Mouse (Mus musculus): Measurements from ENCODE around the gene Kin.

The Kin gene

DNA sequence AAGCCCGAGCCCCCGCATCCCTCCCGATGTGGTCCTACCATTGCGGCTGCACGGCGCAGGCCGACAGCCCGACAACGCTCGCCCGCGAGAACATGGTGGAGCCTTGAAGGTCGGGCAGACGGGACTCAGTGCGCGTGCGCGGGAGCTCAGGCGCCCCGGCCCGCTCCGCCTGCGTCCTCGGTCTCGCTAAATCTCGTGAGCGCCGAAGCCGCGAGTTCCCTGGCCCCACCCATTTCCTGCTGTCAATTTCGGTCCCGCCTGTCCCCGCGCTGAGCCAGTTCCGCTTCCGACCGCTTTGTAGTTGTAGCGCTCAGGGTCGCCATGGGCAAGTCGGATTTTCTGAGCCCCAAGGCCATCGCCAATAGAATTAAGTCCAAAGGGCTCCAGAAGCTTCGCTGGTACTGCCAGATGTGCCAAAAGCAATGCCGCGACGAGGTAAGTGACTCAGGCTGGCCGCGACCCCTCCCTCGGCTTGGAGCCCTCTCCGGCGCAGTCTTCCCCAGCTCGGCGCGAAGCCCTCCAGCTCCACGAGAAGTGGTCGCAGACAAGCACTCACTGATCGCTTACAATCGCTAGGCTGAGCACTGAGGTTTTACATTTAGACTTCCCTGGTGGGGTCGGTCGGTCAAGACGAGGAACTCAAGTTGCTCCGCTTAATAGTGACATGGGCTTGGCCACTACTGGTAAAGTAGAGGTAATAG lies at the start of gene Kin, which contains the start of gene Atp5c1:
Kin (plus strand) TSS at position 284 of the 701 bp plus-strand sequence.
Atp5c1 (minus strand) TSS at position 201 of the 701 bp plus-strand sequence.
- peak; percentile 95 for DNase-seq

- DNase-seq, result no peak
These were observed 46.7 kb upstream of the Kin start for GRCm38 (mm10) chr2:10033684-10034083.

DNA sequence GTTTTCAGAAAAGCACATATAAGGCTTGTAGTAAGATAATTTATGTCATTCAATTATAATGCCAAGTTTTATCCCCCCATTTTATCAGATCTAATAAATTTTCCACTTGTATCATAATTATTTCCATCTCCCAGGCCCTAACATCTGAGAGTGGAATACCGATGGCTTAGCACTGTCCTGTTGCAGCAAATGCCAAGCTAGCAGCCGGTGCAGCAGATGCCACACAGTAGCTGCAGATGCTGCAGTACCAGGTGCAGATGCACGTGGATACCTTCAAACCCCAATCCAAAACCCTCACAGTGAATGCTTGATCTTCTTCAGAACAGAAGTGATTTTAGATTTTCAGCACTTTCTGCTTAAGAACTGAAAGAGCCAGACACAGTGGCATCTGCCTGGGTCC lies 45.4 kb upstream of the Kin start:
- no peak for DNase-seq

GRCm38 (mm10) chr2:10047758-10048436 lies 32.5 kb upstream of the Kin start:
- peak; percentile 44 for DNase-seq

GRCm38 (mm10) chr2:10048461-10048860 lies 31.9 kb upstream of the Kin start, which contains the start of gene Taf3:
Gene Taf3 (minus strand): TSS chr2:10048596.
- peak; percentile 94 for DNase-seq

DNA sequence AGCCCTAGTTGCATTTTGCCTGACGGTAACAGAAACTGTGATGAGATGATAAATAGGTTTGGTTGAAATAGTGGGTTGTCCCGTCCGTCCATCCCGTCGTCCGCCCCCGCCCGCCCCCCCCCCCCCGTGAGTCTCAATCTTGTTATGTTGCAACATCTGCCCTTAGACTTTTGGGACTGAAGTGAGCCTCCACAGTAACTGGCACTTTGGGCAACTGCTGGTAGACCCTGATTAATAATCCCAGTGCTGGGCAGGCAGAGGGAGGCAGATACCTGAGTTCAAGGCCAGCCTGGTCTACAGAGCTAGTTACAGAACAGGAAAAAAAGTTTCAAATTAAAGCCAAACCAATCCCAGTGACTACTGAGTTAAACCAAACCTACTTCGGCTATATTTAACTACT lies 30.9 kb upstream of the Kin start:
- DNase-seq, result no peak

DNA sequence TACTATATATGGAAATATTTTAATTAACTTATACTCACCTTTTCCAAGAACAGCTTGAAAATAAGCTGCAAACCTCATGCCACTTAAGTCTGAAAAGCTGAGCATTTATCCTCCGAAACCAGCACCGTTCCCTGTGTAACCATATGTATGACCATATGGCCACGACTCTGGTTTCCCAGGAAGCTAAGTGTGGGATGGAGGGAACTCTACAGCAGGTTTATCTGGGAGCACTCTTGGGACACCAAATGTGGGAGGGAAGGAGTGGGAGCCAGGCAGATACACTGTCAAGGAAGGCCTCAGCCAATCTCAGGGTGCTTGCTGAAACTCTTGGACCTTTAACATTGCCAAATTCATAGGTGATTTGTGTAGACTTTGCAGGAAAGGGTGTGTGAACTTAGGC lies 29.5 kb upstream of the Kin start:
- no peak for DNase-seq

DNA sequence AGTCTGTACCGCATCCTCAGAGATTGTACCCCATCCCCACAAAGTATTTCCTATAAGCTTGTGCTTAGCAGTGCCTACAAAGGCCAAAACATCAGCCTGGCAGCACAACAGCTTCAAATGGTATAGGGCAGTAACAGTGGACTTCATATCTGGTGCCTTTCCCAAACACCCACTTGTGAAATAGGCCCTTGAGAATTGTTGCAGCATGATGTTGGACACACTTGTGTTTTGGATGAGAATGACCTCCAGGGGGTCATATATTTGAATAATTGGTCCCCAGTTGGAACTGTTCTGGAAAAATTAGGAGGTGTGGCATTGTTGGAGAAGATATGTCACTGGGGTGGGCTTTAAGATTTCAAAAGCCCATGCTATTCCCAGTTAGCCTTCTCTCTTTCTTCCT lies 28.4 kb upstream of the Kin start:
- no peak for DNase-seq

GRCm38 (mm10) chr2:10058836-10059235 lies 21.6 kb upstream of the Kin start:
- DNase-seq, result no peak

DNA sequence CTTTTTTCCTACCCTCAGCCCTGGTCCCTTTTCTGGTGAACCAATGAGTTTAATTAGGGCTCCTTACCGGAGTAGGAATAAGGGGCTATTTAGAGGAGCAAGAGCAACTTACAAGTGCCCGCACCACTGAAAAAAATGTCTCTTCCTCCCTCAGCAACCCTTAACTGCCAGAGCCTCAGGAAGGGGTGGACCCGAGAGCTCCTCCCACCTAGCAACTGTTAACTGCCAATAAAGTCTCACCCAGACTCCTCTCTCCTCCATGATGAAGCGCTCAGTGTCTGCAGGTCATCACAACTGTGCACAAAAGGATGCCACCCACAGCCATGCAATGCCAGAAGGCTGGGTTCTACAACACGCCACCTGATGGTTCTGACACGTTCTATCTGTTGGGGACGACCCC lies 8.6 kb upstream of the Kin start:
- no peak for DNase-seq

DNA sequence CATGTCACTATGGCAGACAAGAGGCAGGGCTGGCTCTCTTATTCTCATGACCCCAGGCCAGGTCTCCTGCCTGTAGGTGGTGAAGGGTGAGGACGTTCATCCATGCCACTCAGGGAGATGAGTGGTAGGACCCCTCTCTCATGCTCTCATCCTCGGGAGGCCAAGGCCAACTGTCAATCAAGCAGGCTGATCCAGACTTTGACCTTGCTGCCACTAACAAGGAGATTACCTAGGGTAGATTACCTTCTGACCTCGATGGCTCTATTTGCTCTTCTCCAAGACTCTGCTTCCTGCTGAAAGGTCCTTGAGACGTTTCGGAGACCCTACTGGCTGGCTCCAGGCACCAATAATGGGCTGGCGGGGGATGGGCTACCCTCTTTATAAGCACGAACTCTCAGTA lies 5.9 kb upstream of the Kin start:
- no peak for DNase-seq

- DNase-seq, result no peak
These were observed 3.7 kb upstream of the Kin start for GRCm38 (mm10) chr2:10076675-10077074.

GRCm38 (mm10) chr2:10079745-10080309 lies 566 bp upstream of the Kin start:
- no peak for DNase-seq

DNA sequence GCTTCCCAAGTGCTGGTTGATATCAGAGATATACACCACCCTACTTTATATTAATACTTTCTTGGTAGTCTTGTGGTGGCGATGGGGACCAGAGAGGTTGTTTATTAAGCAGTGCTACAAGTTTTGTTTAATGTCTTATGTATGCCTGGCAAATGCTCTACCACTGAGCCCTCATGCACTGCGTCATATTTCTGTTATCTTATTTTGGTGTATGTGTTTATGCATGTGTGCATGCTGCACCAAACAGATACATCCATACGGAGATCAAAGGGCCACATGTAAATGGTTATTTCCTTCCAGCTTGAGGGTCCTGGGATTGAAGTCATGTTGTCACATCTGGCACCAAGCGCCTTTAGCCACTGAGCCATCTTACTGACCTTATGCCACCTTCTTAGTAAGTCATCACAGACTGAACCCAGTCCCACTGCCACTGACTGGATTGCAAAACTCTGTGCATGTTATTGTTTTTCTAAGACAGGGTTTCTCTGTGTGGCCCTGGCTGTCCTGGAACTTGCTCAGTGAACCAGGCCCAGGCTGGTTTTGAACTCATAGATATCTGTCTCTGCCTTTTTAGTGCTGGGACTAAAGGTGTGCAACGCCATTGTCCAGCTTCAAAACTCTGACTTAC lies 1.2 kb downstream of the Kin start:
- no peak for DNase-seq

DNA sequence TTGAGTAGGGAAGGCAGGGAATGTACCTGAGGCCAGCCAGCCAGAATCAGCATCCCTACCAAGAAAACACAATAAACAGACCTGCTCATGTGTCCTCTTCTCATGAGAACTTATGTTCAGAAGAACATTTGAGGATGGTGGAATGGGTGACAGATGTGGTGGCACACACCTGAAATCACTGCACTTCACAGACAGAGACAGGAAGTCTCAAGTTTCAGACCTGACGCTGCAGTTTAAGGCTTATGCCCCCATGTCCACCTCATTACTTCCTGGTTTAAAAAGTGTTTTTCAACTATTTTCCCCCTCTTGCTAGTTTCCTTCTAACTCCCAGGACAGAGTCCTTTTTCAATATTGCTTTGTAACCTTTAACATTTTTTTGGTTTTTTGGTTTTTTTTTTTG lies 2.3 kb downstream of the Kin start:
- DNase-seq, result no peak

- DNase-seq, result no peak
These were observed 7.0 kb downstream of the Kin start for GRCm38 (mm10) chr2:10087256-10087850.

GRCm38 (mm10) chr2:10094327-10095100 lies 14.1 kb downstream of the Kin start:
- DNase-seq, result no peak

GRCm38 (mm10) chr2:10098598-10099215 lies 18.3 kb downstream of the Kin start:
- DNase-seq, result peak; percentile 50

- no peak for DNase-seq
These were observed 20.1 kb downstream of the Kin start for GRCm38 (mm10) chr2:10100471-10100870.

GRCm38 (mm10) chr2:10101180-10101579 lies 20.8 kb downstream of the Kin start:
- no peak for DNase-seq

DNA sequence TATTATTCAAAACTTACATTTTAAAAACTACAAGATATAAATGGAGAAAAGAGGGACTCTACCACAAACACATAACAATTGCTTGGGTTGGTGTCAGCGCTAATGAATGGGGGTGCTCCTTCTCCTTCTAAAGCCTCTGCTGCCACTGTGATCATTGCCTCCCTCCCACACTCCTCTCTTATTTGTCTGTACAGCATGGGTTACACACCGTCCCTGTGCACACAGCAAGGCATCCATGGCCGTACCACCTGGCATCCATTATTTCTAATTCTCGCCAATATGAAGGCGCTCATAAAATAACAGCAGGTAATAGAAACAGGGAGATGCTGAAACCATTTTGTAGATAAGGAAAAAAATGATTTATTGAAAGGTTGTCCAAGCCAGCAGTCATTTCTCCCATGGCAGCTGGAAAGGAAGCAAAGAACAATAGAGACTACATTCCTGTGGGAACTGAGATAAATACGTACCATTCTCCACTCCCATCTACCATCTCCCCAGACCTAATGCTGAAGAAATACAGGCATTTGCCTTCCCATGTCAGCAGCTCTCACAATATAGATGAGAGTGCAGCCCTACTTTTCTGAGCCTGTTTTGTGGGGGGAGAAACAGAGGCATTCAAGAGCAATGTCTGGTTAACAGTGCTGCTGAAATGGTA lies 28.3 kb downstream of the Kin start:
- no peak for DNase-seq
